Mouse (Mus musculus) yolk sac, embryonic 10.5 days (tissue): ENCODE measurements around the gene Prkg2.

Experiments used
- DNase-seq: peaks from one replicate; pipeline ENCODE4 v3.0.0-alpha.2; 2017; ENCODE audit warnings: low spot score

Gene Prkg2

GRCm38 (mm10) chr5:99036596-99037441 is at the start of gene Prkg2:
Prkg2 (minus strand) TSS chr5:99037351.
- peak; percentile 38 for DNase-seq

GRCm38 (mm10) chr5:99083955-99084354 is 46.8 kb upstream of the Prkg2 start:
- DNase-seq, result no peak

- no peak for DNase-seq
These were observed 41.2 kb upstream of the Prkg2 start for GRCm38 (mm10) chr5:99078375-99078774.

- no peak for DNase-seq
These were observed 31.2 kb upstream of the Prkg2 start for GRCm38 (mm10) chr5:99068391-99068790.

- DNase-seq, result peak; percentile 52
These were observed 25.4 kb upstream of the Prkg2 start for GRCm38 (mm10) chr5:99062582-99062981.

GRCm38 (mm10) chr5:99039021-99039420 is 1.9 kb upstream of the Prkg2 start:
- DNase-seq, result peak; percentile 10

GRCm38 (mm10) chr5:99037442-99037811 is 276 bp upstream of the Prkg2 start:
- DNase-seq, result no peak

- DNase-seq, result no peak
These were observed 1.2 kb downstream of the Prkg2 start for GRCm38 (mm10) chr5:99035961-99036360.

- DNase-seq, result no peak
These were observed 5.5 kb downstream of the Prkg2 start for GRCm38 (mm10) chr5:99031551-99032149.

GRCm38 (mm10) chr5:99026343-99026742 is 10.8 kb downstream of the Prkg2 start:
- DNase-seq, result no peak

GRCm38 (mm10) chr5:99019709-99020108 is 17.4 kb downstream of the Prkg2 start:
- DNase-seq, result no peak

- DNase-seq, result no peak
These were observed 22.0 kb downstream of the Prkg2 start for GRCm38 (mm10) chr5:99015140-99015539.

GRCm38 (mm10) chr5:99010448-99011151 is 26.6 kb downstream of the Prkg2 start:
- no peak for DNase-seq

- no peak for DNase-seq
These were observed 39.0 kb downstream of the Prkg2 start for GRCm38 (mm10) chr5:98998104-98998503.

- DNase-seq, result no peak
These were observed 41.4 kb downstream of the Prkg2 start for GRCm38 (mm10) chr5:98995767-98996166.

- DNase-seq, result no peak
These were observed 45.6 kb downstream of the Prkg2 start for GRCm38 (mm10) chr5:98991600-98991999.

- no peak for DNase-seq
These were observed 49.5 kb downstream of the Prkg2 start for GRCm38 (mm10) chr5:98987634-98988033.

- no peak for DNase-seq
These were observed 50.0 kb downstream of the Prkg2 start for GRCm38 (mm10) chr5:98987116-98987515.

- no peak for DNase-seq
These were observed 50.7 kb downstream of the Prkg2 start for GRCm38 (mm10) chr5:98986459-98986858.

- peak; percentile 9 for DNase-seq
These were observed 51.1 kb downstream of the Prkg2 start for GRCm38 (mm10) chr5:98986011-98986410.

GRCm38 (mm10) chr5:98985077-98985476 is 52.1 kb downstream of the Prkg2 start:
- no peak for DNase-seq

- DNase-seq, result no peak
These were observed 55.8 kb downstream of the Prkg2 start for GRCm38 (mm10) chr5:98981304-98981703.

- no peak for DNase-seq
These were observed 58.8 kb downstream of the Prkg2 start for GRCm38 (mm10) chr5:98978316-98978715.
